Mouse (Mus musculus): Measurements from ENCODE around the gene Zyg11a. TPM values are rescaled to one million over a fixed set of nuclear protein-coding genes. Genes with fewer than 3 reads are reported as not detected.

Zyg11a gene
- total and polyA plus RNA-seq, 2 experiments from 2014 or later, result 0.42 TPM; not detected in 1

GRCm38 (mm10) chr4:108222507-108222906, 4.7 kb upstream of the Zyg11a start:
- no peaks in the 10 kb centered on the region for H3K36me3 ChIP-seq (ENCODE audit: insufficient read depth, low read length)
- no peak overlapping the region for H3K4me2 ChIP-seq (ENCODE audit: low read depth, low read length)
- 86% methylated on average over 5 of the region's 5 CpGs for WGBS
- H3K9ac ChIP-seq (replicated peaks; ENCODE audit: low read length), result no peak overlapping the region
- no peak for TF ChIP-seq CTCF (IDR thresholded peaks at IDR 0.05; ENCODE audit: low read depth)
- no peaks in the 10 kb centered on the region for H3K9me3 ChIP-seq (ENCODE audit: low read length)
- no peaks in the 10 kb centered on the region for H3K4me1 ChIP-seq (ENCODE audit: insufficient read depth, low read length)
- no peak for DNase-seq (ENCODE audit: low spot score)
- peaks cover 5% of the 10 kb centered on the region; the same call in 1 of the 2 replicates for H3K27me3 ChIP-seq (ENCODE audit: insufficient read depth, low read length)
- no peak overlapping the region for H3K27ac ChIP-seq
- no peak overlapping the region for H3K4me3 ChIP-seq (ENCODE audit: low read length)
- ATAC-seq, result no peak

GRCm38 (mm10) chr4:108219019-108219418, 1.2 kb upstream of the Zyg11a start:
- 16% methylated on average over 9 of the region's 9 CpGs for WGBS
- Histone ChIP-seq H3K36me3 (ENCODE audit: insufficient read depth, low read length) (no peaks in the 10 kb centered on the region), H3K27ac (no peak overlapping the region), H3K4me2 (ENCODE audit: low read depth, low read length) (no peak overlapping the region), H3K27me3 (ENCODE audit: insufficient read depth, low read length) (peaks cover 14% of the 10 kb centered on the region; the same call in 1 of the 2 replicates), H3K9ac (replicated peaks; ENCODE audit: low read length) (no peak overlapping the region), H3K9me3 (ENCODE audit: low read length) (no peaks in the 10 kb centered on the region), H3K4me1 (ENCODE audit: insufficient read depth, low read length) (no peaks in the 10 kb centered on the region), H3K4me3 (ENCODE audit: low read length) (no peak overlapping the region)
- ATAC-seq, result no peak
- no peak for DNase-seq (ENCODE audit: low spot score)
- no peak for TF ChIP-seq CTCF (IDR thresholded peaks at IDR 0.05; ENCODE audit: low read depth)

GRCm38 (mm10) chr4:108213023-108213422, 4.8 kb downstream of the Zyg11a start:
- WGBS, result 78% methylated on average over 2 of the region's 2 CpGs
- no peak for TF ChIP-seq CTCF (IDR thresholded peaks at IDR 0.05; ENCODE audit: low read depth)
- H3K27ac ChIP-seq, result no peak overlapping the region
- H3K4me3 ChIP-seq (ENCODE audit: low read length), result no peak overlapping the region
- H3K27me3 ChIP-seq (ENCODE audit: insufficient read depth, low read length), result peaks cover 14% of the 10 kb centered on the region; the same call in 1 of the 2 replicates
- H3K36me3 ChIP-seq (ENCODE audit: insufficient read depth, low read length), result no peaks in the 10 kb centered on the region
- DNase-seq (ENCODE audit: low spot score) (no peak), ATAC-seq (no peak)
- H3K4me1 ChIP-seq (ENCODE audit: insufficient read depth, low read length), result no peaks in the 10 kb centered on the region
- H3K4me2 ChIP-seq (ENCODE audit: low read depth, low read length), result no peak overlapping the region
- H3K9ac ChIP-seq (replicated peaks; ENCODE audit: low read length), result no peak overlapping the region
- H3K9me3 ChIP-seq (ENCODE audit: low read length), result no peaks in the 10 kb centered on the region

GRCm38 (mm10) chr4:108204629-108205028, 13.2 kb downstream of the Zyg11a start:
- no peaks in the 10 kb centered on the region for H3K36me3 ChIP-seq (ENCODE audit: insufficient read depth, low read length)
- ATAC-seq (no peak), DNase-seq (ENCODE audit: low spot score) (no peak)
- no peaks in the 10 kb centered on the region for H3K9me3 ChIP-seq (ENCODE audit: low read length)
- H3K4me3 ChIP-seq (ENCODE audit: low read length), result no peak overlapping the region
- H3K27ac ChIP-seq, result no peak overlapping the region
- no peak for TF ChIP-seq CTCF (IDR thresholded peaks at IDR 0.05; ENCODE audit: low read depth)
- no peaks in the 10 kb centered on the region for H3K4me1 ChIP-seq (ENCODE audit: insufficient read depth, low read length)
- no peak overlapping the region for H3K4me2 ChIP-seq (ENCODE audit: low read depth, low read length)
- WGBS, result 94% methylated on average over 6 of the region's 6 CpGs
- no peaks in the 10 kb centered on the region for H3K27me3 ChIP-seq (ENCODE audit: insufficient read depth, low read length)
- H3K9ac ChIP-seq (replicated peaks; ENCODE audit: low read length), result no peak overlapping the region

- no peak for ATAC-seq
These were observed 18.6 kb downstream of the Zyg11a start for GRCm38 (mm10) chr4:108199236-108199635.

GRCm38 (mm10) chr4:108196277-108196855, 21.5 kb downstream of the Zyg11a start:
- Histone ChIP-seq H3K4me1 (ENCODE audit: insufficient read depth, low read length) (no peaks in the 10 kb centered on the region), H3K9me3 (ENCODE audit: low read length) (no peaks in the 10 kb centered on the region), H3K4me2 (ENCODE audit: low read depth, low read length) (no peak overlapping the region), H3K27me3 (ENCODE audit: insufficient read depth, low read length) (no peaks in the 10 kb centered on the region), H3K4me3 (ENCODE audit: low read length) (no peak overlapping the region), H3K9ac (replicated peaks; ENCODE audit: low read length) (no peak overlapping the region), H3K27ac (no peak overlapping the region), H3K36me3 (ENCODE audit: insufficient read depth, low read length) (no peaks in the 10 kb centered on the region)
- TF ChIP-seq CTCF (IDR thresholded peaks at IDR 0.05; ENCODE audit: low read depth), result no peak
- WGBS, result 42% methylated on average over 6 of the region's 6 CpGs
- DNase-seq (ENCODE audit: low spot score) (peak; percentile 29), ATAC-seq (no peak)

More at GRCm38 (mm10) chr4:108199236-108199635, 18.6 kb downstream of the Zyg11a start:
- WGBS, result 65% methylated on average over 2 of the region's 2 CpGs
- no peaks in the 10 kb centered on the region for H3K27me3 ChIP-seq (ENCODE audit: insufficient read depth, low read length)
- TF ChIP-seq CTCF (IDR thresholded peaks at IDR 0.05; ENCODE audit: low read depth), result no peak
- no peaks in the 10 kb centered on the region for H3K36me3 ChIP-seq (ENCODE audit: insufficient read depth, low read length)
- no peak overlapping the region for H3K4me2 ChIP-seq (ENCODE audit: low read depth, low read length)
- no peak overlapping the region for H3K4me3 ChIP-seq (ENCODE audit: low read length)
- H3K4me1 ChIP-seq (ENCODE audit: insufficient read depth, low read length), result no peaks in the 10 kb centered on the region
- no peaks in the 10 kb centered on the region for H3K9me3 ChIP-seq (ENCODE audit: low read length)
- no peak for DNase-seq (ENCODE audit: low spot score)
- no peak overlapping the region for H3K27ac ChIP-seq
- no peak overlapping the region for H3K9ac ChIP-seq (replicated peaks; ENCODE audit: low read length)

GRCm38 (mm10) chr4:108192821-108193323, 25.0 kb downstream of the Zyg11a start:
- 76% methylated on average over 2 of the region's 2 CpGs for WGBS
- no peak for DNase-seq (ENCODE audit: low spot score)
- H3K27ac ChIP-seq, result no peak overlapping the region
- no peaks in the 10 kb centered on the region for H3K27me3 ChIP-seq (ENCODE audit: insufficient read depth, low read length)
- H3K36me3 ChIP-seq (ENCODE audit: insufficient read depth, low read length), result no peaks in the 10 kb centered on the region
- no peak overlapping the region for H3K9ac ChIP-seq (replicated peaks; ENCODE audit: low read length)
- no peak for ATAC-seq
- no peaks in the 10 kb centered on the region for H3K4me1 ChIP-seq (ENCODE audit: insufficient read depth, low read length)
- H3K4me2 ChIP-seq (ENCODE audit: low read depth, low read length), result no peak overlapping the region
- no peak overlapping the region for H3K4me3 ChIP-seq (ENCODE audit: low read length)
- TF ChIP-seq CTCF (IDR thresholded peaks at IDR 0.05; ENCODE audit: low read depth), result no peak
- H3K9me3 ChIP-seq (ENCODE audit: low read length), result no peaks in the 10 kb centered on the region

Measured in hindbrain, postnatal 0 days (tissue).